Mouse (Mus musculus) ES-Bruce4 (cell line): Measurements from ENCODE around the gene Epha10. TPM values are rescaled to one million over a fixed set of nuclear protein-coding genes. Genes with fewer than 3 reads are reported as not detected.

ENCODE experiments used
- H3K27ac ChIP-seq: 2 replicates; pipeline ENCODE4 v1.5.1; 2012; ENCODE audit warnings: low read length, inconsistent platforms; ENCODE audit not compliant: insufficient read depth
- H3K27me3 ChIP-seq: 2 replicates; pipeline ENCODE4 v1.6.1; 2012; ENCODE audit warnings: mild to moderate bottlenecking, low read length, inconsistent platforms; ENCODE audit not compliant: control insufficient read depth, poor library complexity, insufficient read depth, severe bottlenecking
- H3K36me3 ChIP-seq: 2 replicates; pipeline ENCODE4 v1.6.1; 2012; ENCODE audit warnings: inconsistent platforms, mild to moderate bottlenecking, low read length, moderate library complexity; ENCODE audit not compliant: control insufficient read depth, poor library complexity, insufficient read depth, severe bottlenecking
- H3K4me1 ChIP-seq: one replicate; pipeline ENCODE4 v1.8.1; 2011; ENCODE audit warnings: low read length; ENCODE audit not compliant: control insufficient read depth, insufficient read depth
- H3K4me3 ChIP-seq: 2 replicates; pipeline ENCODE4 v1.5.1; 2011; ENCODE audit warnings: low read depth, mild to moderate bottlenecking, low read length
- H3K9ac ChIP-seq: 2 replicates; pipeline ENCODE4 v1.6.1; 2012; ENCODE audit warnings: low read depth, mild to moderate bottlenecking, inconsistent platforms; ENCODE audit not compliant: poor library complexity, severe bottlenecking
- H3K9me3 ChIP-seq: replicated peaks from 2 replicates; pipeline ENCODE4 v1.6.1; 2012; ENCODE audit warnings: mild to moderate bottlenecking, low read length, inconsistent platforms; ENCODE audit not compliant: control insufficient read depth, poor library complexity, insufficient read depth, severe bottlenecking
- CTCF ChIP-seq: IDR thresholded peaks from one replicate; pipeline ENCODE4 v1.8.1; 2011; ENCODE audit warnings: low read depth, low read length
- EP300 ChIP-seq: IDR thresholded peaks from 2 replicates; pipeline ENCODE4 v1.6.1; 2011; ENCODE audit warnings: low read depth, low read length; ENCODE audit not compliant: insufficient read depth
- POLR2A ChIP-seq: IDR thresholded peaks from one replicate; pipeline ENCODE4 v1.8.1; 2011; ENCODE audit warnings: low read length; ENCODE audit not compliant: insufficient read depth
- polyA plus RNA-seq: library from polyadenylated mRNA; stranded (reverse); fragments of >200 nt; gene quantifications from 2 replicates; pipeline ENCODE4 v1.2.4, GENCODE M21; 2011; ENCODE audit warnings: low read depth; ENCODE audit not compliant: missing spikeins, insufficient read depth, insufficient read length

Epha10 gene
- polyA plus RNA-seq, 1 experiment, result 0.37 TPM

DNA sequence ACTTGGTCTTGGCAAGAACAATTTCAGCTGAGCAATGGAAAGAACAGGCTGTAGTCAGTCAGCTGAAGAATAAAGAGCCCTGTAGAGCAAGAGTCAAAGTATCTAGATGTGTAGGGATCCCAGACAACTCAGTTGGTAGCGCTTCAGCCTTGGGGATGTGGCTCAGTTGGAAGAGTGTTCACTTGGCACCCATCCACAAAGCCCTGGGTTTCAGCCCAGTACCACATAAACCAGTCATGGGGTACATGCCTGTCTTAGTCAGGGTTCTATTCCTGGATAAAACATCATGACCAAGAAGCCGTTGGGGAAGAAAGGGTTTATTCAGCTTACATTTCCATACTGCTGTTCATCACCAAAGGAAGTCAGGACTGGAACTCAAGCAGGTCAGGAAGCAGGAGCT lies 9.2 kb downstream of the Epha10 start:
- Histone ChIP-seq H3K9ac (no peak overlapping the region), H3K27ac (no peak overlapping the region), H3K4me1 (peaks cover 3% of the 10 kb centered on the region), H3K4me3 (no peak overlapping the region), H3K27me3 (no peaks in the 10 kb centered on the region; the same call in 1 of the 2 replicates), H3K36me3 (no peaks in the 10 kb centered on the region), H3K9me3 (no peaks in the 10 kb centered on the region)
- TF ChIP-seq CTCF (no peak), EP300 (no peak), POLR2A (no peak)

DNA sequence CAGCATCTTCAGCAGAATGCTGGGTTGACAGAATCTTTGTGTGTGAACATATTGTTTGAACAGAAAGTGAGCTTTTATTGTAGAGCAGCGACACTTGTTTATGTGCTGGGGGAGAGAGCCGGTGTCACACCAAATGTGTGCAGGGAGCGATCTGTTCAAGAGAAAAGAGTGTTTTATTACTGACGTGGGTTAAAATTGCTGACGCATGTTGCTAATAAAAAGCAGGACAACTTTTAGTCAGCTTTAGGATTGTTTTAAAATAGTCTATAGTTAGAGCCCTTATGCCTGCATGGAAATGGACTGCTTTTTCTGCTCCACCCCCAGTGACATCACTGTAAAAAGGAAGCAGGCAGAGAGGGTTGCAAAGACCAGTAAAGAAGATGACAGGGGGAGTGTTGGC lies 10.1 kb downstream of the Epha10 start:
- Histone ChIP-seq H3K27me3 (peaks cover 2% of the 10 kb centered on the region; the same call in 1 of the 2 replicates), H3K27ac (no peak overlapping the region), H3K9ac (no peak overlapping the region), H3K9me3 (no peaks in the 10 kb centered on the region), H3K4me1 (peaks cover 5% of the 10 kb centered on the region), H3K36me3 (no peaks in the 10 kb centered on the region), H3K4me3 (no peak overlapping the region)
- TF ChIP-seq POLR2A (no peak), CTCF (no peak), EP300 (no peak)

DNA sequence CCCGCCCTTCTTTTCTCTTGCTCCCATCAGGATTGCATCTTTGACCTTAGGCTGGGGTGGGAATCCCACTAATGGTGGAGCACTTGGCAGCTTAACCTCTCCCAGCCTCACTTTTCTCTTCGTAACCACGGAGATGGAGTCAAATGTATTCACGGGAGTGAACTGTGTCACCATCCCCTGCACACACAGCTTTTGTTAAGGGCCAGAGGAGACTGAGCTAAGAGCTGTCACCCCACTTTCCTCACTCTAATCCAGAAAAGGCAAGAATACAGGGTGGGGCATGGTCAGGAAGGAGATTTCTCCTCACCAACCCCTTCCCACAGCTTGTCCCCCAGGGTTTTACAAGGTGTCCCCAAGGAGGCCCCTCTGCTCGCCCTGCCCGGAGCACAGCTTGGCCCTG lies 13.1 kb downstream of the Epha10 start:
- no peak overlapping the region for H3K4me3 ChIP-seq
- TF ChIP-seq POLR2A (no peak), CTCF (no peak), EP300 (no peak)
- H3K27me3 ChIP-seq, result 0 out of 2 replicates have a peak, but pooled peaks cover 2% of the 10 kb centered on the region
- H3K9me3 ChIP-seq, result no peaks in the 10 kb centered on the region
- no peaks in the 10 kb centered on the region for H3K36me3 ChIP-seq
- peaks cover 5% of the 10 kb centered on the region for H3K4me1 ChIP-seq
- no peak overlapping the region for H3K9ac ChIP-seq
- no peak overlapping the region for H3K27ac ChIP-seq

DNA sequence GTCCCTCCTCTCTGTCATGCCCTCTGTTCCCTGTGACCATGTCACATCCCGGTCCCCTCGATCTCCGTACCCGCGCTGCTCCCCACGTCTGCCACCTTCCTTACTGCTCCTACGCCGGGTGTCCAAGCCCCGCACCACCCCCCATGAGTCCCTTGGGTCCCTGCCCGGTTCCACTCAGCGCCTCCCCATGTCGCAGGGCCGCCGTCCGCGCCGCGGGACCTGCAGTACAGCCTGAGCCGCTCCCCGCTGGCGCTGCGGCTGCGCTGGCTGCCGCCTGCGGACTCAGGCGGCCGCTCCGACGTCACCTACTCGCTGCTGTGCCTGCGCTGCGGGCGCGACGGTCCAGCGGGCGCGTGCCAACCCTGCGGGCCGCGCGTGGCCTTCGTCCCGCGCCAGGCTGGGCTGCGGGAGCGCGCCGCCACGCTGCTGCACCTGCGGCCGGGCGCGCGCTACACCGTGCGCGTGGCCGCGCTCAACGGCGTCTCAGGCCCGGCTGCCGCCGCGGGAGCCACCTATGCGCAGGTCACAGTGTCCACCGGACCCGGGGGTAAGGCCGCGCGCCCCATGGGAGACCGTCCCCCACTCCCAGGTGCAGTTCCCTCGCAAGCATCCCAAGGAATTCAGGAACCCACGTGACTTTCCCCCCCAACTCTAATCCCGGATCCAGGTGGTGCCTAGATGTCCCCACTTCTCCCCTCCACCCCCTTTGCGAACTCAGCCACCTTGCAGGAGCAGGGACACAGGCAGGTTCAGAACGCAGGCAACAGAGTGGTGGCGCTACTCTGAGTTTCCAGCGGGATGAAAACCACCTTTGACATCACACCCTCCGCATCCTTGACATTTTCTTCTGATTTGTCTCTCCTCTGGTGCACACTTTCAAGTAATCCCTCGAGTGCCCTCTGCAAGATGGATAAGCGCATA lies 14.1 kb downstream of the Epha10 start:
- Histone ChIP-seq H3K27me3 (0 out of 2 replicates have a peak, but pooled peaks cover 2% of the 10 kb centered on the region), H3K4me1 (peaks cover 5% of the 10 kb centered on the region), H3K4me3 (peak overlapping the region; percentile 52), H3K27ac (no peak overlapping the region), H3K36me3 (no peaks in the 10 kb centered on the region), H3K9me3 (no peaks in the 10 kb centered on the region), H3K9ac (peak overlapping the region; percentile 41)
- TF ChIP-seq CTCF (peak; percentile 34), EP300 (no peak)

DNA sequence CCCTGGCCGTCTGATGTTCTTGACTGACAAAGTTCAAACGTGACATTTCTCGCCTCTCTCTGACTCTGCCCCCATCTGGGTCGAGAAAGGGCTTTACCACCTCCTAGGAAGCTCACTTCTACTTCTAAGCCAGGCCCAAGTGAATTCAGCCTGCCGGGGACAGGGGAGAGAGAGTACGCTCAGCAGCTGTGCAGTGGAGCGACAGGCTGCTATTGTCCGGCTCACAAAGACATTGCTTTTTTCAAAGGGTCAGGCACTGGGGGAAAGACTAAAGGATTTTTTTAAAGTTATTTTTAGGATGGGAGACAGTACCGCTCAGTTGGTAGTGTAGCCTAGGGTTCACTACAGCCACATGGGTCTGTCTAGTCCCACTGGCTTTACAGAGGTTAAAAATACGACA lies 17.7 kb downstream of the Epha10 start:
- Histone ChIP-seq H3K27ac (no peak overlapping the region), H3K27me3 (0 out of 2 replicates have a peak, but pooled peaks cover 2% of the 10 kb centered on the region)

DNA sequence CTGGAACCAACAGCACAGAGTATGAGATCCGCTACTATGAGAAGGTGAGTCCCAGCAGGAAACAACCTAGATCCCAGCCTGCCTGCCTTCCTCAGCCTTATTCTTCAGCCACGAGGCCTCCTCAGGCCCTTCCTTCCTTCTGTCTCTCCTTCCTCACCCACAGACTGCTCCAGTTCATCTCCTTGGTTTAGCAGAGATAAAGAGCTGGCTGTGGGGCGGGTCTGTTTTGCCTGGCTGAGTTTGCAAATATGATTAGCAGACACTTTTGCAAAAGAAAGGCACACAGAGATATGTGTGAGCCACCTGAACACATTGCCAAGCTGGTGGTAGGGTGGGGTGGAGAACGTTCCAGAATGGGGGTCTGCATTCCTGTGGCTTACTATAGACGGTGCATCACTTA lies 19.2 kb downstream of the Epha10 start:
- H3K27ac ChIP-seq, result no peak overlapping the region
- H3K4me1 ChIP-seq, result peaks cover 2% of the 10 kb centered on the region
- H3K4me3 ChIP-seq, result no peak overlapping the region
- 0 out of 2 replicates have a peak, but pooled peaks cover 2% of the 10 kb centered on the region for H3K27me3 ChIP-seq
- H3K9me3 ChIP-seq, result no peaks in the 10 kb centered on the region
- no peak for TF ChIP-seq POLR2A
- TF ChIP-seq CTCF, result no peak
- no peak for TF ChIP-seq EP300
- H3K36me3 ChIP-seq, result no peaks in the 10 kb centered on the region
- no peak overlapping the region for H3K9ac ChIP-seq

More for the DNA sequence above, 17.7 kb downstream of the Epha10 start:
- no peak overlapping the region for H3K9ac ChIP-seq
- no peak for TF ChIP-seq CTCF
- no peak for TF ChIP-seq POLR2A
- no peak for TF ChIP-seq EP300
- H3K4me1 ChIP-seq, result peaks cover 2% of the 10 kb centered on the region
- H3K4me3 ChIP-seq, result no peak overlapping the region
- H3K36me3 ChIP-seq, result no peaks in the 10 kb centered on the region
- H3K9me3 ChIP-seq, result no peaks in the 10 kb centered on the region
